Mouse (Mus musculus): ENCODE measurements at regions not wholly inside any gene's neighbourhood (a gene's known extent, or its start where the extent isn't known, plus 50 kb on each side); places are given as distances from the start of the nearest gene placed in this dataset.

DNA sequence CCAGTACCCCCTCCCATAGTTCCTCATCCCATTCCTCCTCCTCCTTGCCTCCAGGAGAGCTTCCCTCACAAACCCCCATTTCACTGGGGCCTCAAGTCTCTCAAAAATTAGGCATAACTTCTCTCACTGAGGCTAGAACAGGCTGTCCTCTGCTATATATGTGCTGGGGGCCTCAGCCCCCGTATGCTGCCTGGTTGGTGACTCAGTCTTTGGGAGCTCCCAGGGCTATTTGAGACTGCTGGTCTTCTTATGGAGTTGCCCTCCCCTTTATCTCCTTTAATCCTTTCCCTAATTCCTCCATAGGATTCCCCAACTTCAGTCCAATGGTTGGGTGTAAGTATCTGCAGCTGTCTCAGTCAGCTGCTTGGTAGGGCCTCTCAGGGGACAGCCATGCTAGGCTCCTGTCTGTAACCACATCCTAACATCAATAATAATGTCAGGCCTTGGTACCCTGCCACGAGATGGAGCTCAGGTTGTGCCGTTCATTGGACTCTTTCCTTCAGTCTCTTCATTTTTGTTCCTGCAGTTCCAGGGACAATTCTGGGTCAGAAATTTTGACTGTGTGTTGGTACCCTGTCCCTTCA, 1126.1 kb upstream of the Lrrc6 start:
- no peak for TF ChIP-seq CTCF (IDR thresholded peaks at IDR 0.05; ENCODE audit: low read depth)
- no peak for ATAC-seq
- H3K9ac ChIP-seq (ENCODE audit: low read depth, low read length) = no peak overlapping the region
- 0 out of 2 replicates have a peak, but pooled peaks cover 3% of the 10 kb centered on the region for H3K9me3 ChIP-seq (ENCODE audit: control insufficient read depth)
- H3K4me3 ChIP-seq (ENCODE audit: low read depth, low read length) = no peak overlapping the region
- no peak overlapping the region for H3K27ac ChIP-seq (ENCODE audit: low read depth, low read length)
- no peak overlapping the region for H3K4me2 ChIP-seq (replicated peaks; ENCODE audit: low read depth)
- no peaks in the 10 kb centered on the region for H3K36me3 ChIP-seq (ENCODE audit: control insufficient read depth, insufficient read depth)
- H3K4me1 ChIP-seq (replicated peaks; ENCODE audit: control insufficient read depth, insufficient read depth, low read length) = no peaks in the 10 kb centered on the region
- H3K27me3 ChIP-seq (replicated peaks; ENCODE audit: control insufficient read depth, insufficient read depth, low read length) = no peaks in the 10 kb centered on the region
- WGBS = 78% methylated on average over 3 of the region's 3 CpGs

DNA sequence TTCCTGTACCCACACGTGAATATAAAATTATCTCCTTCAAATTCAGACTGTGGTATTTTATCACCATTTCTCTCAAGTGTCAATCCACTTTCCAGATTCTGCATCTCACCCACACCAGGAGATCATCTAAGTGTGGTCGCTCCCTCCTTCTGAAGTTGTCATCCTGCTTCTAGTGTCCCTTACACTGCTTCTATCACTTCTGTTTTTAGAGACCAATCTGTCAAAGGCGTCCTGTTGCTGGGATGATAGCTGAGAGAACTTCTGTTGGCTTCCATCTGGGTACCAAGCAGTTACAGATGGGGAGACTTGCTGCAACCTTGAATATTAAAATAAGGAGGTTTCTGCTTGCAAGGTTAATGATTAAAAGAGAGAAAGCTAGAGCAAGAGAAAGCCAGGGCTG, 1111.2 kb upstream of the Lrrc6 start:
- Histone ChIP-seq H3K9me3 (ENCODE audit: control insufficient read depth) (no peaks in the 10 kb centered on the region), H3K4me1 (replicated peaks; ENCODE audit: control insufficient read depth, insufficient read depth, low read length) (no peaks in the 10 kb centered on the region), H3K4me2 (replicated peaks; ENCODE audit: low read depth) (no peak overlapping the region), H3K27me3 (replicated peaks; ENCODE audit: control insufficient read depth, insufficient read depth, low read length) (no peaks in the 10 kb centered on the region), H3K36me3 (ENCODE audit: control insufficient read depth, insufficient read depth) (no peaks in the 10 kb centered on the region), H3K4me3 (ENCODE audit: low read depth, low read length) (no peak overlapping the region), H3K27ac (ENCODE audit: low read depth, low read length) (no peak overlapping the region), H3K9ac (ENCODE audit: low read depth, low read length) (no peak overlapping the region)
- WGBS = 59% methylated on average over 3 of the region's 3 CpGs
- no peak for TF ChIP-seq CTCF (IDR thresholded peaks at IDR 0.05; ENCODE audit: low read depth)
- ATAC-seq = no peak

- no peak for ATAC-seq
- Histone ChIP-seq H3K4me3 (ENCODE audit: low read depth, low read length) (no peak overlapping the region), H3K36me3 (ENCODE audit: control insufficient read depth, insufficient read depth) (no peaks in the 10 kb centered on the region), H3K9ac (ENCODE audit: low read depth, low read length) (no peak overlapping the region), H3K27me3 (replicated peaks; ENCODE audit: control insufficient read depth, insufficient read depth, low read length) (no peaks in the 10 kb centered on the region), H3K4me1 (replicated peaks; ENCODE audit: control insufficient read depth, insufficient read depth, low read length) (no peaks in the 10 kb centered on the region), H3K9me3 (ENCODE audit: control insufficient read depth) (no peaks in the 10 kb centered on the region), H3K27ac (ENCODE audit: low read depth, low read length) (no peak overlapping the region), H3K4me2 (replicated peaks; ENCODE audit: low read depth) (no peak overlapping the region)
- TF ChIP-seq CTCF (IDR thresholded peaks at IDR 0.05; ENCODE audit: low read depth) = no peak
- 59% methylated on average over 4 of the region's 4 CpGs for WGBS
These were observed 1097.7 kb upstream of the Lrrc6 start for GRCm38 (mm10) chr15:67598426-67598825.

- no peaks in the 10 kb centered on the region for H3K9me3 ChIP-seq (ENCODE audit: control insufficient read depth)
- no peak overlapping the region for H3K4me2 ChIP-seq (replicated peaks; ENCODE audit: low read depth)
- no peaks in the 10 kb centered on the region for H3K4me1 ChIP-seq (replicated peaks; ENCODE audit: control insufficient read depth, insufficient read depth, low read length)
- H3K4me3 ChIP-seq (ENCODE audit: low read depth, low read length) = no peak overlapping the region
- 88% methylated on average over 1 of the region's 1 CpGs for WGBS
- H3K9ac ChIP-seq (ENCODE audit: low read depth, low read length) = no peak overlapping the region
- no peaks in the 10 kb centered on the region for H3K36me3 ChIP-seq (ENCODE audit: control insufficient read depth, insufficient read depth)
- H3K27ac ChIP-seq (ENCODE audit: low read depth, low read length) = no peak overlapping the region
- no peak for TF ChIP-seq CTCF (IDR thresholded peaks at IDR 0.05; ENCODE audit: low read depth)
- no peaks in the 10 kb centered on the region for H3K27me3 ChIP-seq (replicated peaks; ENCODE audit: control insufficient read depth, insufficient read depth, low read length)
- ATAC-seq = no peak
These were observed 1075.9 kb upstream of the Lrrc6 start for GRCm38 (mm10) chr15:67576581-67576980.

DNA sequence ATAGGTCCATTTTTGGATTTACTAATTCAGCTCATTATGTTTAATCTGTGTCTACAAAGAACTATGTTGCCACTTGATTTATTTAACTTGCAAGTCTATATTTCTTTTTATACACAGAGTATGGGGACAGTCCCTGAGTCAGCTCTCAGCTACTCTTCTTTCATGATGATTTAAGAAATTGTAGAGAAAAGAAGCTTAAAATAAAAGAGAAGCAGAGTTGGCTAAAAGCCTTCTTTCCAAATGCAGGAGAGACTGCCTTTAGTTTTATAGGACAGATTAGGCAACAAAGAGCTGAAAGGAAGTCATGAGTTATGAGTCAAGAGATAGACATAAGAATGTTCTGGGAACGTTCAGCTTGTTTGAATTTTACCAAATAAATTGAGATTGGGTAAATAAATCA, 1070.9 kb upstream of the Lrrc6 start:
- H3K9ac ChIP-seq (ENCODE audit: low read depth, low read length) = no peak overlapping the region
- ATAC-seq = no peak
- H3K4me3 ChIP-seq (ENCODE audit: low read depth, low read length) = no peak overlapping the region
- no peaks in the 10 kb centered on the region for H3K9me3 ChIP-seq (ENCODE audit: control insufficient read depth)
- no peaks in the 10 kb centered on the region for H3K27me3 ChIP-seq (replicated peaks; ENCODE audit: control insufficient read depth, insufficient read depth, low read length)
- H3K27ac ChIP-seq (ENCODE audit: low read depth, low read length) = no peak overlapping the region
- no peak overlapping the region for H3K4me2 ChIP-seq (replicated peaks; ENCODE audit: low read depth)
- WGBS = 7% methylated on average over 1 of the region's 1 CpGs
- no peak for TF ChIP-seq CTCF (IDR thresholded peaks at IDR 0.05; ENCODE audit: low read depth)
- H3K4me1 ChIP-seq (replicated peaks; ENCODE audit: control insufficient read depth, insufficient read depth, low read length) = no peaks in the 10 kb centered on the region
- no peaks in the 10 kb centered on the region for H3K36me3 ChIP-seq (ENCODE audit: control insufficient read depth, insufficient read depth)

- Histone ChIP-seq H3K9me3 (ENCODE audit: control insufficient read depth) (no peaks in the 10 kb centered on the region), H3K4me2 (replicated peaks; ENCODE audit: low read depth) (no peak overlapping the region), H3K4me1 (replicated peaks; ENCODE audit: control insufficient read depth, insufficient read depth, low read length) (no peaks in the 10 kb centered on the region), H3K36me3 (ENCODE audit: control insufficient read depth, insufficient read depth) (no peaks in the 10 kb centered on the region), H3K27me3 (replicated peaks; ENCODE audit: control insufficient read depth, insufficient read depth, low read length) (no peaks in the 10 kb centered on the region), H3K9ac (ENCODE audit: low read depth, low read length) (no peak overlapping the region), H3K27ac (ENCODE audit: low read depth, low read length) (no peak overlapping the region), H3K4me3 (ENCODE audit: low read depth, low read length) (no peak overlapping the region)
- no peak for ATAC-seq
- 53% methylated on average over 1 of the region's 1 CpGs for WGBS
- no peak for TF ChIP-seq CTCF (IDR thresholded peaks at IDR 0.05; ENCODE audit: low read depth)
These were observed 1056.6 kb upstream of the Lrrc6 start for GRCm38 (mm10) chr15:67557304-67557703.

GRCm38 (mm10) chr15:67551911-67552310, 1051.2 kb upstream of the Lrrc6 start:
- Histone ChIP-seq H3K9me3 (ENCODE audit: control insufficient read depth) (no peaks in the 10 kb centered on the region), H3K27me3 (replicated peaks; ENCODE audit: control insufficient read depth, insufficient read depth, low read length) (no peaks in the 10 kb centered on the region), H3K4me2 (replicated peaks; ENCODE audit: low read depth) (no peak overlapping the region), H3K27ac (ENCODE audit: low read depth, low read length) (no peak overlapping the region), H3K4me3 (ENCODE audit: low read depth, low read length) (no peak overlapping the region), H3K9ac (ENCODE audit: low read depth, low read length) (no peak overlapping the region), H3K36me3 (ENCODE audit: control insufficient read depth, insufficient read depth) (no peaks in the 10 kb centered on the region), H3K4me1 (replicated peaks; ENCODE audit: control insufficient read depth, insufficient read depth, low read length) (no peaks in the 10 kb centered on the region)
- no peak for ATAC-seq
- TF ChIP-seq CTCF (IDR thresholded peaks at IDR 0.05; ENCODE audit: low read depth) = no peak
- WGBS = 69% methylated on average over 2 of the region's 2 CpGs
